Mouse (Mus musculus) liver, embryonic 14.5 days (tissue): Measurements from ENCODE around the gene Smim24. TPM values are rescaled to one million over a fixed set of nuclear protein-coding genes. Genes with fewer than 3 reads are reported as not detected.

Experiments used
- ATAC-seq: fragments of 200-750 bp; cut with Nextera tagmentation; 2 replicates; pipeline ENCODE4 v1.8.0; 2017; ENCODE audit warnings: moderate number of reproducible peaks, mild to moderate bottlenecking, moderate library complexity; ENCODE audit not compliant: insufficient read depth
- DNase-seq, 3 experiments: peaks; one replicate each; pipeline ENCODE4 v3.0.0-alpha.2; 2012 to 2013; ENCODE audit warnings: low read depth in 3 of 3, low spot score in 3 of 3
- H3K27ac ChIP-seq: fragments of 300-500 bp; sonication (generic); 2 replicates; pipeline ENCODE4 v1.5.1; 2014; ENCODE audit warnings: moderate library complexity, mild to moderate bottlenecking, control low read depth, inconsistent platforms
- H3K27me3 ChIP-seq: fragments of 300-500 bp; sonication (generic); 2 replicates; pipeline ENCODE4 v1.6.1; 2014; ENCODE audit warnings: mild to moderate bottlenecking, low read length, moderate library complexity; ENCODE audit not compliant: control insufficient read depth, insufficient read depth
- H3K36me3 ChIP-seq: fragments of 300-500 bp; sonication (generic); replicated peaks from 2 replicates; pipeline ENCODE4 v1.6.1; 2014; ENCODE audit warnings: low read depth; ENCODE audit not compliant: control insufficient read depth, insufficient read depth
- H3K4me1 ChIP-seq, 2 experiments: fragments of 200-500 bp in 1 of 2; fragments of 300-500 bp in 1 of 2; sonication (generic) in 1 of 2; replicated peaks; 2 replicates each; pipeline ENCODE4 v1.6.1; 2012 to 2014; ENCODE audit warnings: antibody characterized with exemption in 1 of 2, inconsistent platforms in 1 of 2, low read length in 1 of 2; ENCODE audit not compliant: control insufficient read depth in 2 of 2, insufficient read depth in 2 of 2
- H3K4me2 ChIP-seq: fragments of 300-500 bp; sonication (generic); 2 replicates; pipeline ENCODE4 v1.6.1; 2014; ENCODE audit warnings: low read depth, mild to moderate bottlenecking, control low read depth, moderate library complexity
- H3K4me3 ChIP-seq, 2 experiments: fragments of 200-500 bp in 1 of 2; fragments of 300-500 bp in 1 of 2; sonication (generic) in 1 of 2; 2 replicates each; pipeline ENCODE4 v1.5.1; 2012 to 2014; ENCODE audit warnings: low read depth in 2 of 2, low read length in 2 of 2, mild to moderate bottlenecking in 2 of 2, control low read depth in 1 of 2, inconsistent platforms in 1 of 2, moderate library complexity in 1 of 2; ENCODE audit not compliant: insufficient read depth in 1 of 2
- H3K9ac ChIP-seq: fragments of 300-500 bp; sonication (generic); replicated peaks from 2 replicates; pipeline ENCODE4 v1.6.1; 2014; ENCODE audit warnings: mild to moderate bottlenecking, control low read depth, moderate library complexity
- H3K9me3 ChIP-seq: fragments of 300-500 bp; sonication (generic); 2 replicates; pipeline ENCODE4 v1.6.1; 2016; ENCODE audit warnings: low read length, mixed read lengths; ENCODE audit not compliant: control insufficient read depth
- CTCF ChIP-seq: IDR thresholded peaks from 2 replicates; pipeline ENCODE4 v1.5.1; 2016; ENCODE audit warnings: antibody characterized with exemption, low read depth, control low read depth
- EP300 ChIP-seq: IDR thresholded peaks from 2 replicates; pipeline ENCODE4 v1.6.1; 2016; ENCODE audit warnings: antibody characterized with exemption, low read depth
- WGBS: fragments of 180-500 bp; shearing (Covaris S2); extraction: QIAGEN DNeasy Blood & Tissue Kit; methylation state at CpG from one replicate; pipeline ENCODE4 v1.1.7; 2014; ENCODE audit not compliant: insufficient replicate concordance; 5-methylcytosine and 5-hydroxymethylcytosine counted together
- polyA plus RNA-seq, 2 experiments: library from polyadenylated mRNA; depleted of rRNA in 1 of 2; stranded (reverse) in 1 of 2; unstranded in 1 of 2; fragments of >200 nt; fragmentation: Nextera tagmentation in 1 of 2; extraction: Ambion mirVana in 1 of 2; gene quantifications; 2 replicates each; pipeline versions ENCODE4 v1.2.1 to v1.2.3; 2012 to 2014

The Smim24 gene
- polyA plus RNA-seq, 2 experiments: 1.7 to 1.9 TPM

DNA sequence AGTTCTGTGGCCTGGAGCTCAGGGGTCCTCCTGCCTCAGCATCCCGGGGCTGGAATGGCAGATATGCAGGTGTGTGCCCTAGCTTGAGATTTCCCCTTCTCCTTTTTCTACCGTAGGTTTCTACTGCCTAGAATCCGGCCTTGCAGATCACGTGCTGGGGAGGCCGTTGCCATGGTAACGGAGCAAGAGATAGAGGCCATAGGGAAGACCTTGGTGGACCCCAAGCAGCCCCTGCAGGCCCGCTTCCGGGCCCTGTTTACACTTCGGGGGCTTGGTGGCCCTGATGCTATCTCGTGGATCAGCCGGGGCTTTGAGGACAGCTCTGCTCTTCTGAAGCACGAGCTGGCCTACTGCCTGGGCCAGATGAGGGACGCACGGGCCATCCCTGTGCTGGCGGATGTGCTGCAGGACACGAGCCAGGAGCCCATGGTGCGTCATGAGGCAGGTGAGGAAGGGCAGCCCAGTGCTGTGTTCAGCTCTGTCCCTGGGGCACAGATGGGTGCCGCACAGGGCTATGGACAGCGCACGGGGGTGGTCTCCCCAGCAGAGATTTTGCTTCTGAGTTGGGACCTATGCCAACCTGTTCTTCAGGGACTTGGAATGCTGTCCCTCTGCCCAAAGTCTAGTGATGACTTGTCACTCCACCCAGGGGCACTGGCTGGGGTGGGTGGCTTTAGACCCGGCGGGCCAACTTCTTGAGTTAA is 7.1 kb upstream of the Smim24 start:
- H3K4me3 ChIP-seq: peak overlapping the region; percentile 87 to 98; a peak in 3 of 4 replicates
- 62% methylated on average over 22 of the region's 22 CpGs for WGBS

DNA sequence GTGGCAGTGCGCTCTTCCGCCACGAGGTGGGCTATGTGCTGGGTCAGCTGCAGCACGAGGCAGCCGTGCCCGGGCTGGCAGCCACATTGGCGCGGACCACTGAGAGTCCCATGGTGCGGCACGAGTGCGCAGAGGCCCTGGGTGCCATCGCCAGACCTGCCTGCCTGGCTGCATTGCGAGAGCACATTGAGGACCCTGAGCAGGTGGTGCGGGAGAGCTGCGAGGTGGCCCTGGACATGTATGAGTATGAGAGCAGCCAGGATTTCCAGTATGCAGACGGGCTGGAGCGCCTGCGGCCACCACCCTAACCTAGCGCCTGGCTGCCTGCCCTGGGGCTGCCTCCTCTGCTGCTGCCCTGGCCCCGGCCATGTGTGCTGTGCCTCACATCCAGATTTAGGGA is 5.1 kb upstream of the Smim24 start:
- H3K9ac ChIP-seq: no peak overlapping the region
- DNase-seq (no peak), ATAC-seq (no peak)
- no peak overlapping the region for H3K4me2 ChIP-seq
- peaks cover 13% of the 10 kb centered on the region in 2 experiments for H3K4me1 ChIP-seq
- H3K36me3 ChIP-seq: peaks cover 11% of the 10 kb centered on the region
- 84% methylated on average over 20 of the region's 20 CpGs for WGBS
- H3K9me3 ChIP-seq: no peaks in the 10 kb centered on the region
- H3K27me3 ChIP-seq: no peaks in the 10 kb centered on the region
- no peak for TF ChIP-seq EP300
- no peak for TF ChIP-seq CTCF
- H3K4me3 ChIP-seq: no peak overlapping the region
- no peak overlapping the region for H3K27ac ChIP-seq

More for the DNA sequence above, 7.1 kb upstream of the Smim24 start:
- Histone ChIP-seq H3K4me1 (peaks cover 30 to 32% of the 10 kb centered on the region in 2 experiments), H3K4me2 (peak overlapping the region; percentile 93), H3K9ac (peak overlapping the region; percentile 92; the same call in 1 of the 2 replicates), H3K27me3 (no peaks in the 10 kb centered on the region), H3K9me3 (no peaks in the 10 kb centered on the region), H3K36me3 (peaks cover 11% of the 10 kb centered on the region), H3K27ac (no peak overlapping the region)
- ATAC-seq: no peak
- DNase-seq: no peak
- TF ChIP-seq CTCF (no peak), EP300 (no peak)

DNA sequence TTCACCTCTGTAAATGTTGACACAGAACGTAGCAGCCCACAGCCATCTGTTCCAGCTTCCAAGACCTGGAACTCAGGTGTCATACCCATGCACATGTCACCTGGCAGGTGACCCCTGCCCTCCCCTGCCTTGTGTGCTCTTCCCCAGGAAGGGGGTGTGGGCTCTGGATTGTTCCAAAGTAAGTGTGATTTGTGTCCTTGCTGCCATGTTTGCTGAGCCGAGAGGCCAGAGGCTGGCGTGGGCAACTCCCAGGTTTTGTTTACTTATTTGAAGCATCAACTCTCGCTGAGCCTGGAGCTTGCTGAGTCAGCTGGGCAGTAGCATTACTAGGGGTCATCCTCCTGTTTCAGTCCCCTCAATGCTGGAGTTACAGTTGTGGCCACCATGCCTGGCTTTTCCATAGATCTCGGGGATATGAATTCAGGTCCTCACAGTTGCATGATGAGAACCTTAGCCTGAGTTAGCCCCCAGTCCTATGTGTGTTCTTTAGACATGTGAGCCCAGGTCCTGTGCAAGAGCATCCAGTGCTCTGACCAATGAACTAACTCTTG is 4.3 kb upstream of the Smim24 start, which contains the start of gene Gm48552:
Gm48552 (plus strand) TSS at position 501 of the 551 bp plus-strand sequence.
- no peak within 1 kb of the TSS for H3K4me3 ChIP-seq
- H3K36me3 ChIP-seq: peaks cover 11% of the 10 kb centered on the region
- DNase-seq: no peak
- 75% methylated on average over 5 of the region's 5 CpGs for WGBS
- no peaks in the 10 kb centered on the region for H3K9me3 ChIP-seq
- peaks cover 10 to 14% of the 10 kb centered on the region in 2 experiments for H3K4me1 ChIP-seq
- no peak within 1 kb of the TSS for H3K9ac ChIP-seq
- no peak within 1 kb of the TSS for H3K27ac ChIP-seq
- TF ChIP-seq CTCF (no peak), EP300 (no peak)
- H3K4me2 ChIP-seq: no peak within 1 kb of the TSS
- no peak for ATAC-seq
- H3K27me3 ChIP-seq: no peaks in the 10 kb centered on the region

DNA sequence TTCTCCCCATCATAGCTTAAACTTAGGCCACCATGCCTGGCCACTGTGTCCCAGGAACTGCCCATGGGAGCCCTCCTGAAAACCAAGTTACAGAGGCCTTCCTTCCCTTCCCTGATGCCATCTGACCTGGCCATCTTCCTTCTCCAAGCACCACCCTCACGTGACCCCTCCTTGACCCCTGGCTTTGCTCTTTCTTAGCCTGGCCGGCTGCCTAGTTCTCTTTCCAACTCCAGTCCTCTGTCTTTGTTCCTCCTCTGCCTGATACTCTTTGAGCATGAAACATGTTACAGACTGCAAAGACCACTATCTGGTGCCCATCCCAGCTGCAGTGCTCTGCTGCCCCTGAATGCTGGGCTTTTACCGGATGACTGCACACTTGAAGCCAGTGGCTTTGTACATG is 3.5 kb upstream of the Smim24 start:
- Histone ChIP-seq H3K4me1 (peaks cover 10 to 12% of the 10 kb centered on the region in 2 experiments), H3K4me3 (no peak overlapping the region), H3K27ac (no peak overlapping the region), H3K36me3 (peaks cover 11% of the 10 kb centered on the region), H3K9ac (no peak overlapping the region), H3K9me3 (no peaks in the 10 kb centered on the region), H3K4me2 (no peak overlapping the region), H3K27me3 (no peaks in the 10 kb centered on the region)
- 64% methylated on average over 3 of the region's 3 CpGs for WGBS
- ATAC-seq (no peak), DNase-seq (no peak)
- TF ChIP-seq CTCF: no peak
- no peak for TF ChIP-seq EP300
